Mouse (Mus musculus) testis, adult 2 months (tissue): ENCODE results near the gene Bcl2.

Experiments
- CTCF ChIP-seq: fragments of 200-500 bp; IDR thresholded peaks from 2 replicates; pipeline ENCODE4 v1.5.1; 2012; ENCODE audit warnings: low read depth, mild to moderate bottlenecking, inconsistent platforms, low read length, moderate library complexity; ENCODE audit not compliant: control insufficient read depth, insufficient read depth, insufficient replicate concordance
- POLR2A ChIP-seq: fragments of 200-500 bp; IDR thresholded peaks from 2 replicates; pipeline ENCODE4 v1.6.1; 2012; ENCODE audit warnings: low read depth, mild to moderate bottlenecking, inconsistent platforms, low read length, moderate library complexity; ENCODE audit not compliant: control insufficient read depth

DNA sequence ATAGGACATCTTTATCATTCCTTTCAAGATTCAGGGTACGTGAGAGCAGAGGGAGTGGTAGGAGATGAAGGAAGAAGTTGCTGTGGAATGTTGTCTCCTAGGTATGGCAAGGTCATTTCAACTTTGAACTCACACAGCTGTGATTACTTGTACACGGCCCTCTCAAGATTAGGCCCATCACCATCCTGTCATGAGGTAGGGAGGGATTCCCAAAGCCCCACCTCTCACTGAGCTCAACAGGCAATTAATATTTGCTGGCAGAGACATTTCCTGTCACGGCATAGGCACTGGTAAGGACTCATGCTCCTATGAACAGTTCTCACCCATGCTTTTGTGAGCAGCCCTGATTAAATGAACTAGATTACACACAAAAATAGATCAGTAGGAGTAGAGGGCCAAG is 80.9 kb downstream of the Bcl2 start:
- TF ChIP-seq POLR2A, result no peak
- no peak for TF ChIP-seq CTCF
